Mouse (Mus musculus): ENCODE measurements around the gene Tlcd1. TPM values are rescaled to one million over a fixed set of nuclear protein-coding genes. Genes with fewer than 3 reads are reported as not detected.

Tlcd1 gene
- polyA plus RNA-seq, 1 experiment from 2014 or later, result 9.9 TPM

GRCm38 (mm10) chr11:78211513-78211912 lies 35.0 kb downstream of the Tlcd1 start:
- Histone ChIP-seq H3K27ac (ENCODE audit: low read depth, low read length) (no peak overlapping the region), H3K27me3 (ENCODE audit: control insufficient read depth, insufficient read depth, low read length) (no peaks in the 10 kb centered on the region), H3K9me3 (ENCODE audit: control insufficient read depth, low read length) (no peaks in the 10 kb centered on the region), H3K9ac (ENCODE audit: low read length) (no peak overlapping the region), H3K4me3 (ENCODE audit: low read depth, low read length) (no peak overlapping the region), H3K36me3 (ENCODE audit: control insufficient read depth, insufficient read depth, low read length) (peaks cover 48% of the 10 kb centered on the region), H3K4me2 (ENCODE audit: low read depth) (no peak overlapping the region), H3K4me1 (ENCODE audit: control insufficient read depth, insufficient read depth, low read length) (peaks cover 6% of the 10 kb centered on the region; the same call in 1 of the 2 replicates)
- DNase-seq (ENCODE audit: low spot score), result no peak
- WGBS, result 86% methylated on average over 5 of the region's 5 CpGs
- ATAC-seq (ENCODE audit: insufficient read depth, low FRiP score, low TSS enrichment), result no peak

- WGBS, result 95% methylated on average over 14 of the region's 14 CpGs
- H3K36me3 ChIP-seq (ENCODE audit: control insufficient read depth, insufficient read depth, low read length), result peaks cover 46% of the 10 kb centered on the region
Measured at GRCm38 (mm10) chr11:78213086-78213817, 36.7 kb downstream of the Tlcd1 start.

GRCm38 (mm10) chr11:78215709-78216317 lies 39.3 kb downstream of the Tlcd1 start:
- H3K9me3 ChIP-seq (ENCODE audit: control insufficient read depth, low read length), result no peaks in the 10 kb centered on the region
- H3K27ac ChIP-seq (ENCODE audit: low read depth, low read length), result no peak overlapping the region
- no peak overlapping the region for H3K4me3 ChIP-seq (ENCODE audit: low read depth, low read length)
- no peak overlapping the region for H3K9ac ChIP-seq (ENCODE audit: low read length)
- ATAC-seq (ENCODE audit: insufficient read depth, low FRiP score, low TSS enrichment), result no peak
- H3K4me1 ChIP-seq (ENCODE audit: control insufficient read depth, insufficient read depth, low read length), result no peaks in the 10 kb centered on the region
- H3K27me3 ChIP-seq (ENCODE audit: control insufficient read depth, insufficient read depth, low read length), result no peaks in the 10 kb centered on the region
- H3K4me2 ChIP-seq (ENCODE audit: low read depth), result no peak overlapping the region
- H3K36me3 ChIP-seq (ENCODE audit: control insufficient read depth, insufficient read depth, low read length), result peaks cover 41% of the 10 kb centered on the region
- WGBS, result 88% methylated on average over 11 of the region's 11 CpGs
- DNase-seq (ENCODE audit: low spot score), result no peak

More at GRCm38 (mm10) chr11:78213086-78213817, 36.7 kb downstream of the Tlcd1 start:
- Histone ChIP-seq H3K9ac (ENCODE audit: low read length) (no peak overlapping the region), H3K4me3 (ENCODE audit: low read depth, low read length) (no peak overlapping the region), H3K27ac (ENCODE audit: low read depth, low read length) (no peak overlapping the region), H3K4me1 (ENCODE audit: control insufficient read depth, insufficient read depth, low read length) (no peaks in the 10 kb centered on the region), H3K9me3 (ENCODE audit: control insufficient read depth, low read length) (no peaks in the 10 kb centered on the region), H3K4me2 (ENCODE audit: low read depth) (no peak overlapping the region), H3K27me3 (ENCODE audit: control insufficient read depth, insufficient read depth, low read length) (no peaks in the 10 kb centered on the region)
- no peak for ATAC-seq (ENCODE audit: insufficient read depth, low FRiP score, low TSS enrichment)
- no peak for DNase-seq (ENCODE audit: low spot score)

GRCm38 (mm10) chr11:78223586-78223985 lies 47.1 kb downstream of the Tlcd1 start:
- DNase-seq (ENCODE audit: low spot score) (no peak), ATAC-seq (ENCODE audit: insufficient read depth, low FRiP score, low TSS enrichment) (no peak)
- no peak overlapping the region for H3K9ac ChIP-seq (ENCODE audit: low read length)
- no peak overlapping the region for H3K4me3 ChIP-seq (ENCODE audit: low read depth, low read length)
- 90% methylated on average over 4 of the region's 4 CpGs for WGBS
- H3K27ac ChIP-seq (ENCODE audit: low read depth, low read length), result no peak overlapping the region
- H3K36me3 ChIP-seq (ENCODE audit: control insufficient read depth, insufficient read depth, low read length), result peaks cover 44% of the 10 kb centered on the region
- no peak overlapping the region for H3K4me2 ChIP-seq (ENCODE audit: low read depth)
- no peaks in the 10 kb centered on the region for H3K9me3 ChIP-seq (ENCODE audit: control insufficient read depth, low read length)
- H3K27me3 ChIP-seq (ENCODE audit: control insufficient read depth, insufficient read depth, low read length), result no peaks in the 10 kb centered on the region
- H3K4me1 ChIP-seq (ENCODE audit: control insufficient read depth, insufficient read depth, low read length), result no peaks in the 10 kb centered on the region

Small RNA genes lying within 50 kb of the gene (microRNA-seq; reads per million reads assigned to microRNA genes)
- gene Mir7653, result not detected

Other genes starting within 250 kb of the Tlcd1 start
- gene Sez6, start 245.9 kb upstream of the Tlcd1 start, polyA plus RNA-seq (2014; fragmentation: Nextera tagmentation; extraction: Ambion mirVana), result 12.4 and 13.8 TPM in 2 replicates
- 17.8 and 19.6 TPM in 2 replicates for gene Phf12, start 194.0 kb upstream of the Tlcd1 start, polyA plus RNA-seq (2014; fragmentation: Nextera tagmentation; extraction: Ambion mirVana)
- 18.4 and 19.4 TPM in 2 replicates for gene Dhrs13, start 144.4 kb upstream of the Tlcd1 start, polyA plus RNA-seq (2014; fragmentation: Nextera tagmentation; extraction: Ambion mirVana)
- gene Flot2, start 138.8 kb upstream of the Tlcd1 start, polyA plus RNA-seq (2014; fragmentation: Nextera tagmentation; extraction: Ambion mirVana), result 60.8 and 62.9 TPM in 2 replicates
- gene Eral1, start 96.3 kb upstream of the Tlcd1 start, polyA plus RNA-seq (2014; fragmentation: Nextera tagmentation; extraction: Ambion mirVana), result 35.9 and 37.3 TPM in 2 replicates
- gene Fam222b, start 82.1 kb upstream of the Tlcd1 start, polyA plus RNA-seq (2014; fragmentation: Nextera tagmentation; extraction: Ambion mirVana), result 27.6 and 33.2 TPM in 2 replicates
- 109 and 124 TPM in 2 replicates for gene Traf4, start 11.1 kb upstream of the Tlcd1 start, polyA plus RNA-seq (2014; fragmentation: Nextera tagmentation; extraction: Ambion mirVana)
- gene Nek8, start within 50 bp of the Tlcd1 start, polyA plus RNA-seq (2014; fragmentation: Nextera tagmentation; extraction: Ambion mirVana), result 6.6 and 7.8 TPM in 2 replicates
- gene Rpl23a, start 6.9 kb downstream of the Tlcd1 start, polyA plus RNA-seq (2014; fragmentation: Nextera tagmentation; extraction: Ambion mirVana), result 1,230 and 1,275 TPM in 2 replicates
- gene Rab34, start 11.7 kb downstream of the Tlcd1 start, polyA plus RNA-seq (2014; fragmentation: Nextera tagmentation; extraction: Ambion mirVana), result 75.3 and 82.7 TPM in 2 replicates
- 0.49 and 1.3 TPM in 2 replicates for gene Proca1, start 16.7 kb downstream of the Tlcd1 start, polyA plus RNA-seq (2014; fragmentation: Nextera tagmentation; extraction: Ambion mirVana)
- 60.1 and 62.5 TPM in 2 replicates for gene Sdf2, start 69.0 kb downstream of the Tlcd1 start, polyA plus RNA-seq (2014; fragmentation: Nextera tagmentation; extraction: Ambion mirVana)
- gene Supt6, start 69.3 kb downstream of the Tlcd1 start, polyA plus RNA-seq (2014; fragmentation: Nextera tagmentation; extraction: Ambion mirVana), result 35.4 and 36.7 TPM in 2 replicates
- gene 2610507B11Rik, start 85.0 kb downstream of the Tlcd1 start, polyA plus RNA-seq (2014; fragmentation: Nextera tagmentation; extraction: Ambion mirVana), result 68.2 and 68.9 TPM in 2 replicates
- 0.17 TPM in 1 of 2 replicates, not detected in the other for gene BC030499, start 114.1 kb downstream of the Tlcd1 start, polyA plus RNA-seq (2014; fragmentation: Nextera tagmentation; extraction: Ambion mirVana)
- 48.0 and 52.7 TPM in 2 replicates for gene Spag5, start 124.8 kb downstream of the Tlcd1 start, polyA plus RNA-seq (2014; fragmentation: Nextera tagmentation; extraction: Ambion mirVana)
- gene Aldoc, start 146.3 kb downstream of the Tlcd1 start, polyA plus RNA-seq (2014; fragmentation: Nextera tagmentation; extraction: Ambion mirVana), result 3.0 and 4.0 TPM in 2 replicates
- gene Pigs, start 151.7 kb downstream of the Tlcd1 start, polyA plus RNA-seq (2014; fragmentation: Nextera tagmentation; extraction: Ambion mirVana), result 65.5 and 72.3 TPM in 2 replicates
- 69.3 and 74.6 TPM in 2 replicates for gene Unc119, start 166.8 kb downstream of the Tlcd1 start, polyA plus RNA-seq (2014; fragmentation: Nextera tagmentation; extraction: Ambion mirVana)
- gene Foxn1, start 209.8 kb downstream of the Tlcd1 start, polyA plus RNA-seq (2014; fragmentation: Nextera tagmentation; extraction: Ambion mirVana), result not detected in 2 replicates
- not detected in 2 replicates for gene Slc13a2, start 245.5 kb downstream of the Tlcd1 start, polyA plus RNA-seq (2014; fragmentation: Nextera tagmentation; extraction: Ambion mirVana)